Comparison of ENCODE assay signal across 1 mouse cellular context in genomic region chr7:24400489-24400888, GRCm38 (mm10).
A peak's percentile ranks its signal among the peaks of the same experiment; 100 is the strongest.
TF ChIP-seq lines count a peak whose summit lies in the region.

No protein-coding gene starts in this region.

TF ChIP-seq in CH12.LX, 34 proteins besides CTCF, POLR2A, EP300 and RAD21:
- TF ChIP-seq ZNF384 (IDR thresholded peaks at IDR 0.05; ENCODE audit: low read depth, low read length) = peak; percentile 61
